Mouse (Mus musculus) embryonic fibroblast, embryonic 13.5 days (primary cell): Measurements from ENCODE around the gene Sirpa.

Experiments used
- CTCF ChIP-seq: IDR thresholded peaks from 2 replicates; pipeline ENCODE4 v1.5.1; 2011; ENCODE audit warnings: mild to moderate bottlenecking, control low read depth, low read length, moderate library complexity, borderline replicate concordance; ENCODE audit not compliant: insufficient read depth
- POLR2A ChIP-seq: IDR thresholded peaks from 2 replicates; pipeline ENCODE4 v1.6.1; 2011; ENCODE audit warnings: low read depth, mild to moderate bottlenecking, control low read depth, low read length, moderate library complexity

- TF ChIP-seq CTCF (no peak), POLR2A (no peak)
These were observed 30.8 kb upstream of the Sirpa start for GRCm38 (mm10) chr2:129561796-129562195.
